Mouse (Mus musculus) limb, embryonic 10.5 days (tissue): Measurements from ENCODE around the gene Uhrf1. TPM values are rescaled to one million over a fixed set of nuclear protein-coding genes. Genes with fewer than 3 reads are reported as not detected.

ENCODE experiments used
- DNase-seq: peaks from one replicate; pipeline ENCODE4 v3.0.0-alpha.2; 2017; ENCODE audit warnings: low spot score
- H3K27ac ChIP-seq: fragments of 300-500 bp; sonication (generic); 2 replicates; pipeline ENCODE4 v1.5.1; 2016; ENCODE audit warnings: mild to moderate bottlenecking
- H3K27me3 ChIP-seq: fragments of 300-500 bp; sonication (generic); 2 replicates; pipeline ENCODE4 v1.6.1; 2016; ENCODE audit warnings: low read depth, mild to moderate bottlenecking; ENCODE audit not compliant: poor library complexity, severe bottlenecking
- H3K36me3 ChIP-seq: fragments of 300-500 bp; sonication (generic); 2 replicates; pipeline ENCODE4 v1.6.1; 2016; ENCODE audit warnings: mild to moderate bottlenecking, moderate library complexity
- H3K4me1 ChIP-seq: fragments of 300-500 bp; sonication (generic); 2 replicates; pipeline ENCODE4 v1.6.1; 2016
- H3K4me3 ChIP-seq: fragments of 300-500 bp; sonication (generic); 2 replicates; pipeline ENCODE4 v1.5.1; 2016; ENCODE audit warnings: mild to moderate bottlenecking, moderate library complexity
- H3K9me3 ChIP-seq: fragments of 300-500 bp; sonication (generic); replicated peaks from 2 replicates; pipeline ENCODE4 v1.6.1; 2016; ENCODE audit warnings: mild to moderate bottlenecking
- WGBS: fragments of 180-500 bp; shearing (Covaris S2); methylation state at CpG from one replicate; pipeline ENCODE4 v1.1.7; 2016; 5-methylcytosine and 5-hydroxymethylcytosine counted together
- polyA plus RNA-seq: library from polyadenylated mRNA; unstranded; fragments of >200 nt; fragmentation: Nextera tagmentation; extraction: Ambion mirVana; gene quantifications from 2 replicates; pipeline ENCODE4 v1.2.1, GENCODE M21; 2016

The Uhrf1 gene
- polyA plus RNA-seq, 1 experiment from 2014 or later, result 316 TPM

- peaks cover 46% of the 10 kb centered on the region for H3K36me3 ChIP-seq
- no peak overlapping the region for H3K27ac ChIP-seq
- DNase-seq, result no peak
- no peak overlapping the region for H3K4me3 ChIP-seq
- H3K9me3 ChIP-seq, result no peaks in the 10 kb centered on the region
- no peaks in the 10 kb centered on the region for H3K27me3 ChIP-seq
- WGBS, result 93% methylated on average over 4 of the region's 4 CpGs
- H3K4me1 ChIP-seq, result peaks cover 15% of the 10 kb centered on the region
These were observed 38.1 kb upstream of the Uhrf1 start for GRCm38 (mm10) chr17:56265011-56265410.

- peaks cover 46% of the 10 kb centered on the region for H3K36me3 ChIP-seq
- DNase-seq, result no peak
- H3K4me3 ChIP-seq, result no peak overlapping the region
- WGBS, result 97% methylated on average over 3 of the region's 3 CpGs
- H3K4me1 ChIP-seq, result peaks cover 12% of the 10 kb centered on the region
- no peaks in the 10 kb centered on the region for H3K27me3 ChIP-seq
- H3K27ac ChIP-seq, result no peak overlapping the region
- H3K9me3 ChIP-seq, result no peaks in the 10 kb centered on the region
These were observed 37.3 kb upstream of the Uhrf1 start for GRCm38 (mm10) chr17:56265869-56266268.

DNA sequence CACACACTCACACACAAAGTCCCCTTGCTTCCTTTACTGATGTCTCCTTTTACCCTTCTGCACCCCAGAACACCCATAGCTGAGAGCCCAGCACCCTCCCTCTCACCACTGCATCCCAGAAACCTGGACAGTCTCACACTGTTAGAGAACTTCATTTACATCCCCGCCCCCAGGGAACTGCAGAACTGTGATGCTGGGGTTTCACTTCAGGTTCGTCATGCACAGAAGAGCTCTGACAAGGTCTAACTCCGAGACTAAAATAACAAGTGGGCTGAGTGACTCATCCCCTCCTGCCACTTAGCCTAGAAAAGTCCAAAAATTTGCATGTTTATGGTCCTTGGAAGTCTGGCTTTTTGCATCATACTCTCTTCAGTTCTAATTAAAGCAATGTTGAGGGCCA lies 36.9 kb upstream of the Uhrf1 start:
- no peaks in the 10 kb centered on the region for H3K27me3 ChIP-seq
- H3K4me3 ChIP-seq, result no peak overlapping the region
- 64% methylated on average over 3 of the region's 3 CpGs for WGBS
- peaks cover 46% of the 10 kb centered on the region for H3K36me3 ChIP-seq
- DNase-seq, result no peak
- no peak overlapping the region for H3K27ac ChIP-seq
- no peaks in the 10 kb centered on the region for H3K9me3 ChIP-seq
- H3K4me1 ChIP-seq, result peaks cover 9% of the 10 kb centered on the region

GRCm38 (mm10) chr17:56269153-56269630 lies 33.9 kb upstream of the Uhrf1 start:
- Histone ChIP-seq H3K4me1 (peaks cover 16% of the 10 kb centered on the region), H3K27ac (peak overlapping the region; percentile 85), H3K4me3 (peak overlapping the region; percentile 51), H3K27me3 (no peaks in the 10 kb centered on the region), H3K9me3 (no peaks in the 10 kb centered on the region), H3K36me3 (peaks cover 46% of the 10 kb centered on the region)
- WGBS, result 22% methylated on average over 12 of the region's 12 CpGs
- no peak for DNase-seq

DNA sequence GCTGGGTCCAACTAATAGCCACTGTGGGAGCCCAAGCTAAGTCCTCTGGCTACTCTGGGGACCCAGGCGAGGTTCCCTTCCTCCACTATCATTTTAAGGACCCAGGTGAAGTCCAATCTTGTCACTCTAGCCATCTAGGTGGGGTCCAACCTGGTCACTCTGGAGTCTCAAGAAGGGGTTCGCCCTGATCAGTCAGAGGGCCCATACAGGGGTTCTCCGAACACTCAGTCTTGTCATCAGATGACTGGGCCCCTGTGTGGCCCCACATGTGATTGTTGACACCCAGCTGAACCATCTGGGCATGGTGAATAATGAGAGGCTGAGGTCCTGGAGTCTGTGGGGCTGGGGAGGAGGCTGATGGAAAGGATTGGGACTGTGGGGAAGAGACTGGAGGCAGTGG lies 33.4 kb upstream of the Uhrf1 start:
- 81% methylated on average over 3 of the region's 3 CpGs for WGBS
- DNase-seq, result no peak
- peak overlapping the region; percentile 85 for H3K27ac ChIP-seq

DNA sequence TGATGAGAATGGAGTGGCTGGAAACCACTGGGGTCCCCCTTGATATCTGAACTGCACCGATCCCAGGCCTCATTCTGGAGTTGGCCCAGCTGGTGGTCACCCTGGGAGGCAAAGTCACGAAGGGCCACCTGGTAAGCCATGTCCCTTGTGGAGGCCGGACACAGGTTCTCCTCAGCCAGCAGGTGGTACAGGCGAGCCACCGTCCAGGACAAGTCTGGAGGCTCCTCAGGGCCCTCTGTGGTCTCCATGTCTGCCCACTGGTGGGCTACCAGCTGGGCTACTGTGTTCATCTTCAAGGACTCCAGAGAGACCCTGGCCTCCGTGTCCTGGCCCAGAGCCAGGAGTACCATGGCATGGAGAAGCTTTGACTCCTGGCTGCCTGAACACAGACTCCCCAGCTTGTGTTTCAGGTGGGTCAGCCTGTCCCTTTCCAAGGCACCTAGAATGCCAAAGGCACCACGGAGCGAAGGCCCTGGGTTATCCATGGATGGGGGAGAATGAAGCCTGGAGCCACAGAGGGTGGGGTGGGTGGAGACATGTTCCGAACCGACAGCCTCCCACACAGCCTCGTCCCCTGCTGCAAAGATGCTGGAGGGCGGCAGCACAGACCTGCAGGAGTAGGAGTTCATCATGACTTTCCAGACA lies 31.4 kb upstream of the Uhrf1 start:
- Histone ChIP-seq H3K27me3 (no peaks in the 10 kb centered on the region), H3K27ac (no peak overlapping the region), H3K4me3 (no peak overlapping the region), H3K9me3 (no peaks in the 10 kb centered on the region), H3K36me3 (peaks cover 37% of the 10 kb centered on the region), H3K4me1 (peaks cover 27% of the 10 kb centered on the region)
- WGBS, result 87% methylated on average over 12 of the region's 12 CpGs
- DNase-seq, result no peak

More for the DNA sequence above, 33.4 kb upstream of the Uhrf1 start:
- peaks cover 43% of the 10 kb centered on the region for H3K36me3 ChIP-seq
- H3K4me1 ChIP-seq, result peaks cover 16% of the 10 kb centered on the region
- H3K27me3 ChIP-seq, result no peaks in the 10 kb centered on the region
- H3K4me3 ChIP-seq, result peak overlapping the region; percentile 51
- no peaks in the 10 kb centered on the region for H3K9me3 ChIP-seq

- no peak overlapping the region for H3K4me3 ChIP-seq
- 76% methylated on average over 3 of the region's 3 CpGs for WGBS
- H3K27me3 ChIP-seq, result no peaks in the 10 kb centered on the region
- no peak for DNase-seq
- peaks cover 37% of the 10 kb centered on the region for H3K36me3 ChIP-seq
- no peak overlapping the region for H3K27ac ChIP-seq
- no peaks in the 10 kb centered on the region for H3K9me3 ChIP-seq
- peaks cover 37% of the 10 kb centered on the region for H3K4me1 ChIP-seq
These were observed 30.5 kb upstream of the Uhrf1 start for GRCm38 (mm10) chr17:56272644-56273043.

DNA sequence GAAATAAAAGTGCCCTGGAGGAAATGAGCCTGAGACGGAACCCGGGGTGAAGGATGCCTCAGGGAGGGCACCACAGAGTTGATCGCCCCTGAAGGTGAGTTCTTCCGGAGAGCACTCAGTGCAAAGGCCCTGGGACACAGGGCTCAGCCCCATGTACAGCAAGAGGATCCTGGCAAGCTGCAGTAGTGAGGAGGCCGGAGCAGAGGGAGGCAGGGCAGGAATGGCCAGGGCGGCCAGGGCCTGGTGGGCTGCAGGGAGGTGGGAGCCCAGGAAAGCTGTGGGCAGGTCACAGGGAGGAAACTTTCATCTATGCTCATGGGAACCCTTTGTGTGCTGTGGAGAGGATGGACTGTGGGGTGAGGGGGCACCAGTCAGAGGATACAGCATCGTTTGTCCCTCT lies 29.6 kb upstream of the Uhrf1 start:
- Histone ChIP-seq H3K36me3 (peaks cover 39% of the 10 kb centered on the region), H3K4me1 (peaks cover 37% of the 10 kb centered on the region)
- no peak for DNase-seq

GRCm38 (mm10) chr17:56273986-56274385 lies 29.1 kb upstream of the Uhrf1 start:
- Histone ChIP-seq H3K4me1 (peaks cover 37% of the 10 kb centered on the region), H3K27ac (no peak overlapping the region), H3K9me3 (no peaks in the 10 kb centered on the region), H3K36me3 (peaks cover 44% of the 10 kb centered on the region), H3K27me3 (no peaks in the 10 kb centered on the region), H3K4me3 (no peak overlapping the region)
- 90% methylated on average over 5 of the region's 5 CpGs for WGBS
- DNase-seq, result no peak

More for the DNA sequence above, 29.6 kb upstream of the Uhrf1 start:
- H3K9me3 ChIP-seq, result no peaks in the 10 kb centered on the region
- no peaks in the 10 kb centered on the region for H3K27me3 ChIP-seq
- H3K27ac ChIP-seq, result peak overlapping the region; percentile 44; the same call in 1 of the 2 replicates
- WGBS, result 85% methylated on average over 7 of the region's 7 CpGs
- H3K4me3 ChIP-seq, result no peak overlapping the region

- H3K27ac ChIP-seq, result peak overlapping the region; percentile 81
- H3K36me3 ChIP-seq, result peaks cover 48% of the 10 kb centered on the region
- peak overlapping the region; percentile 60 for H3K4me3 ChIP-seq
- no peaks in the 10 kb centered on the region for H3K9me3 ChIP-seq
- H3K27me3 ChIP-seq, result no peaks in the 10 kb centered on the region
- WGBS, result 31% methylated on average over 5 of the region's 5 CpGs
- peaks cover 37% of the 10 kb centered on the region for H3K4me1 ChIP-seq
- no peak for DNase-seq
These were observed 27.2 kb upstream of the Uhrf1 start for GRCm38 (mm10) chr17:56275842-56276480.

- whole genome bisulfite sequencing, result 9% methylated on average over 21 of the region's 21 CpGs
- DNase-seq, result peak; percentile 95
- peak within 1 kb of the TSS; percentile 60 for H3K4me3 ChIP-seq
- H3K27ac ChIP-seq, result peak within 1 kb of the TSS; percentile 81
- H3K36me3 ChIP-seq, result peaks cover 48% of the 10 kb centered on the region
- H3K9me3 ChIP-seq, result no peaks in the 10 kb centered on the region
- no peaks in the 10 kb centered on the region for H3K27me3 ChIP-seq
- H3K4me1 ChIP-seq, result peaks cover 41% of the 10 kb centered on the region
These were observed 26.2 kb upstream of the Uhrf1 start, which contains the start of gene Ticam1 for GRCm38 (mm10) chr17:56276643-56277566. Gene Ticam1, minus strand, starts transcription at chr17:56276786.

DNA sequence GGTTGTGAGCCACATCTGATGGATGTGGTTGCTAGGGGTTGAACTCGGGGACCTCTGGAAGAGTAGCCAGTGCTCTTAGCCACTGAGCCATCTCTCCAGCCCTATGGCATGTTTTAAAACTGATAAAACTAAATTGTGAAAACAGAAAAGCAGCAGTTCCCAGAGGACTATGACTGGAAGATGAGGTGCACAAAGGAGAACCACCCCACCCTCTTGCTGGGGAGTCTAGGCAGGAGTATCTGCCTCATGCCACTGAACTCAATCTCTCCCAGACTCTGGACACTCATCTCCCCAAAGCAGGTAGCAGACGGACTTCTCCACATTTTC lies 25.6 kb upstream of the Uhrf1 start:
- Histone ChIP-seq H3K4me1 (peaks cover 41% of the 10 kb centered on the region), H3K27me3 (no peaks in the 10 kb centered on the region), H3K4me3 (peak overlapping the region; percentile 60), H3K9me3 (no peaks in the 10 kb centered on the region), H3K36me3 (peaks cover 46% of the 10 kb centered on the region), H3K27ac (peak overlapping the region; percentile 81)
- no peak for DNase-seq
- 46% methylated on average over 2 of the region's 2 CpGs for WGBS
